Mouse (Mus musculus) Muller cell, postnatal 12 days (primary cell): ENCODE measurements around the gene Arap2.

ENCODE experiments used
- DNase-seq: peaks from one replicate; pipeline ENCODE4 v3.0.0-alpha.2; 2015; ENCODE audit errors: inconsistent ontology term

The Arap2 gene

GRCm38 (mm10) chr5:62765784-62766701 is at the start of gene Arap2:
Gene Arap2, minus strand, starts transcription at chr5:62766159.
- peak; percentile 84 for DNase-seq

- peak; percentile 3 for DNase-seq
These were observed 49.8 kb upstream of the Arap2 start for GRCm38 (mm10) chr5:62815741-62816140.

GRCm38 (mm10) chr5:62814072-62814414 is 48.1 kb upstream of the Arap2 start:
- DNase-seq, result no peak

GRCm38 (mm10) chr5:62813402-62814071 is 47.6 kb upstream of the Arap2 start, which contains the start of gene Dthd1:
Gene Dthd1, plus strand, starts transcription at chr5:62813823.
- no peak for DNase-seq

- no peak for DNase-seq
These were observed 26.8 kb upstream of the Arap2 start for GRCm38 (mm10) chr5:62792776-62793175.

- no peak for DNase-seq
These were observed 25.1 kb upstream of the Arap2 start for GRCm38 (mm10) chr5:62790921-62791564.

- DNase-seq, result peak; percentile 8
These were observed 20.9 kb upstream of the Arap2 start for GRCm38 (mm10) chr5:62786809-62787208.

GRCm38 (mm10) chr5:62778682-62779081 is 12.7 kb upstream of the Arap2 start:
- DNase-seq, result no peak

GRCm38 (mm10) chr5:62777804-62778203 is 11.8 kb upstream of the Arap2 start:
- no peak for DNase-seq

GRCm38 (mm10) chr5:62771775-62772599 is 6.0 kb upstream of the Arap2 start:
- no peak for DNase-seq

- DNase-seq, result no peak
These were observed 538 bp downstream of the Arap2 start for GRCm38 (mm10) chr5:62765459-62765783.

GRCm38 (mm10) chr5:62764161-62764560 is 1.8 kb downstream of the Arap2 start:
- DNase-seq, result no peak

GRCm38 (mm10) chr5:62763046-62763445 is 2.9 kb downstream of the Arap2 start:
- DNase-seq, result no peak

GRCm38 (mm10) chr5:62762298-62762960 is 3.5 kb downstream of the Arap2 start:
- no peak for DNase-seq

GRCm38 (mm10) chr5:62760791-62761504 is 5.0 kb downstream of the Arap2 start:
- peak; percentile 98 for DNase-seq

GRCm38 (mm10) chr5:62755808-62756527 is 10.0 kb downstream of the Arap2 start:
- no peak for DNase-seq

- DNase-seq, result no peak
These were observed 13.0 kb downstream of the Arap2 start for GRCm38 (mm10) chr5:62752934-62753333.

- no peak for DNase-seq
These were observed 14.3 kb downstream of the Arap2 start for GRCm38 (mm10) chr5:62751692-62752091.

- no peak for DNase-seq
These were observed 17.8 kb downstream of the Arap2 start for GRCm38 (mm10) chr5:62748168-62748567.
